Mouse (Mus musculus) CH12.LX (cell line): ENCODE measurements around the gene Nol6.

ENCODE experiments used
- CTCF ChIP-seq, 2 experiments: IDR thresholded peaks in 1 of 2; conservative IDR thresholded peaks in 1 of 2; 2 replicates each; pipeline ENCODE4 v1.5.1; 2011 to 2012; ENCODE audit warnings: low read depth in 2 of 2, low read length in 2 of 2, improper control_type of control experiment in 1 of 2, inconsistent platforms in 1 of 2, mild to moderate bottlenecking in 1 of 2, moderate library complexity in 1 of 2
- MAZ ChIP-seq: IDR thresholded peaks from 2 replicates; pipeline ENCODE4 v1.6.1; 2012; ENCODE audit warnings: low read depth, mild to moderate bottlenecking, inconsistent platforms, low read length, improper control_type of control experiment, moderate library complexity
- MEF2A ChIP-seq: IDR thresholded peaks from 2 replicates; pipeline ENCODE4 v1.6.1; 2014; ENCODE audit warnings: low read depth, mild to moderate bottlenecking, inconsistent platforms, low read length, improper control_type of control experiment, borderline replicate concordance

- TF ChIP-seq MAZ, result no peak
- TF ChIP-seq MEF2A, result no peak
- TF ChIP-seq CTCF (conservative IDR thresholded peaks at IDR 0.05 in 1 of 2, IDR thresholded peaks at IDR 0.05 in 1 of 2; ENCODE audit: low read depth in 2 of 2, low read length in 2 of 2), result no peak
These were observed 9.2 kb downstream of the Nol6 start for GRCm38 (mm10) chr4:41115074-41115473.
